Mouse (Mus musculus) intestine, embryonic 15.5 days (tissue): ENCODE measurements around the gene Tmem183a. TPM values are rescaled to one million over a fixed set of nuclear protein-coding genes. Genes with fewer than 3 reads are reported as not detected.

ENCODE experiments used
- ATAC-seq: fragments of 200-750 bp; cut with Nextera tagmentation; 2 replicates; pipeline ENCODE4 v1.8.0; 2017; ENCODE audit warnings: moderate TSS enrichment, moderate library complexity
- H3K27ac ChIP-seq: fragments of 300-500 bp; sonication (generic); 2 replicates; pipeline ENCODE4 v1.5.1; 2015; ENCODE audit warnings: mild to moderate bottlenecking, inconsistent platforms
- H3K27me3 ChIP-seq: fragments of 300-500 bp; sonication (generic); replicated peaks from 2 replicates; pipeline ENCODE4 v1.6.1; 2015; ENCODE audit warnings: inconsistent platforms
- H3K36me3 ChIP-seq: fragments of 300-500 bp; sonication (generic); 2 replicates; pipeline ENCODE4 v1.6.1; 2015; ENCODE audit warnings: inconsistent platforms
- H3K4me1 ChIP-seq: fragments of 300-500 bp; sonication (generic); replicated peaks from 2 replicates; pipeline ENCODE4 v1.6.1; 2015; ENCODE audit warnings: inconsistent platforms
- H3K4me2 ChIP-seq: fragments of 300-500 bp; sonication (generic); replicated peaks from 2 replicates; pipeline ENCODE4 v1.6.1; 2015; ENCODE audit warnings: mild to moderate bottlenecking, inconsistent platforms
- H3K4me3 ChIP-seq: fragments of 300-500 bp; sonication (generic); replicated peaks from 2 replicates; pipeline ENCODE4 v1.5.1; 2015; ENCODE audit warnings: inconsistent platforms
- H3K9ac ChIP-seq: fragments of 300-500 bp; sonication (generic); 2 replicates; pipeline ENCODE4 v1.6.1; 2015; ENCODE audit warnings: inconsistent platforms
- H3K9me3 ChIP-seq: fragments of 300-500 bp; sonication (generic); 2 replicates; pipeline ENCODE4 v1.6.1; 2016; ENCODE audit warnings: inconsistent platforms
- WGBS: fragments of 180-500 bp; shearing (Covaris S2); methylation state at CpG from one replicate; pipeline ENCODE4 v1.1.7; 2015; 5-methylcytosine and 5-hydroxymethylcytosine counted together
- polyA plus RNA-seq: library from polyadenylated mRNA; unstranded; fragments of >200 nt; fragmentation: Nextera tagmentation; extraction: Ambion mirVana; gene quantifications from 2 replicates; pipeline ENCODE4 v1.2.1, GENCODE M21; 2015

Gene Tmem183a
- polyA plus RNA-seq, 1 experiment from 2014 or later: 87.1 TPM

- WGBS: 69% methylated on average over 2 of the region's 2 CpGs
- Histone ChIP-seq H3K27me3 (no peaks in the 10 kb centered on the region), H3K27ac (no peak overlapping the region), H3K9me3 (no peaks in the 10 kb centered on the region), H3K9ac (no peak overlapping the region), H3K4me2 (no peak overlapping the region), H3K36me3 (no peaks in the 10 kb centered on the region), H3K4me1 (no peaks in the 10 kb centered on the region), H3K4me3 (no peak overlapping the region)
- no peak for ATAC-seq
Measured at GRCm38 (mm10) chr1:134374124-134374523, 12.3 kb upstream of the Tmem183a start.

- no peak for ATAC-seq
- no peak overlapping the region for H3K4me3 ChIP-seq
- no peak overlapping the region for H3K4me2 ChIP-seq
- 53% methylated on average over 9 of the region's 9 CpGs for WGBS
- no peaks in the 10 kb centered on the region for H3K4me1 ChIP-seq
- no peak overlapping the region for H3K9ac ChIP-seq
- H3K36me3 ChIP-seq: no peaks in the 10 kb centered on the region
- H3K9me3 ChIP-seq: no peaks in the 10 kb centered on the region
- no peak overlapping the region for H3K27ac ChIP-seq
- 0 out of 2 replicates have a peak, but pooled peaks cover 3% of the 10 kb centered on the region for H3K27me3 ChIP-seq
Measured at GRCm38 (mm10) chr1:134368777-134369337, 7.1 kb upstream of the Tmem183a start.

DNA sequence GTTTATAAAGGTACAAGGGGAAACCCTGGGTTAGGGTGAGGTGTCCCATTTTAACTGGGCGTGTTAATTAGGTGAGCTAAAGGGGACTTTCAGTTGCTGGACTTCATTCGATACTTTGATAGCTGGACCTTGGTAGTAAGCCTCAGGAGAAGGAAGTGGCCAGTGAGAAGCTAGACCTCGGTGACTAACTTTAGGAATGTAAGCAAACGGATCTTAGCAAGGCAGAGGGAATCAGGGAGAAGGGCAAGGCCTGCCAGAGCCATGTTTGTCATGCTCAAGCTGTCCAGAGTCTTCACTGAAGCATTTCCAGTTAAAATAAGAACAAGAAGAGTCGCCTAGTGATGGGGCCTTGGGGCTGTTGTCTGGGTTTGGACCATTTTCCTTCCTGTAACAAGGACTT, 3.7 kb upstream of the Tmem183a start:
- no peaks in the 10 kb centered on the region for H3K9me3 ChIP-seq
- peaks cover 3% of the 10 kb centered on the region; the same call in 1 of the 2 replicates for H3K4me1 ChIP-seq
- H3K27ac ChIP-seq: no peak overlapping the region
- H3K36me3 ChIP-seq: peaks cover 2% of the 10 kb centered on the region; the same call in 1 of the 2 replicates
- H3K9ac ChIP-seq: no peak overlapping the region
- no peak overlapping the region for H3K4me2 ChIP-seq
- WGBS: 60% methylated on average over 5 of the region's 5 CpGs
- H3K27me3 ChIP-seq: 0 out of 2 replicates have a peak, but pooled peaks cover 3% of the 10 kb centered on the region
- no peak for ATAC-seq
- H3K4me3 ChIP-seq: no peak overlapping the region

GRCm38 (mm10) chr1:134363194-134363593, 1.4 kb upstream of the Tmem183a start:
- 82% methylated on average over 4 of the region's 4 CpGs for WGBS
- Histone ChIP-seq H3K4me2 (no peak overlapping the region), H3K27ac (no peak overlapping the region), H3K27me3 (no peaks in the 10 kb centered on the region), H3K36me3 (peaks cover 8% of the 10 kb centered on the region; the same call in 1 of the 2 replicates), H3K4me3 (no peak overlapping the region), H3K9me3 (no peaks in the 10 kb centered on the region), H3K9ac (no peak overlapping the region), H3K4me1 (peaks cover 3% of the 10 kb centered on the region)
- no peak for ATAC-seq

GRCm38 (mm10) chr1:134361195-134361856, 453 bp downstream of the Tmem183a start:
- Histone ChIP-seq H3K9me3 (no peaks in the 10 kb centered on the region), H3K9ac (peak overlapping the region; percentile 97), H3K4me3 (peak overlapping the region; percentile 86), H3K27me3 (no peaks in the 10 kb centered on the region), H3K36me3 (peaks cover 12% of the 10 kb centered on the region), H3K4me2 (peak overlapping the region; percentile 76), H3K4me1 (peaks cover 6% of the 10 kb centered on the region), H3K27ac (peak overlapping the region; percentile 84)
- ATAC-seq: peak; percentile 90
- whole genome bisulfite sequencing: under 1% methylated on average over 31 of the region's 44 CpGs

- no peak for ATAC-seq
- no peak overlapping the region for H3K27ac ChIP-seq
Measured at GRCm38 (mm10) chr1:134360656-134361055, 1.1 kb downstream of the Tmem183a start.

GRCm38 (mm10) chr1:134357461-134357860, 4.3 kb downstream of the Tmem183a start:
- peaks cover 41% of the 10 kb centered on the region for H3K36me3 ChIP-seq
- H3K9me3 ChIP-seq: no peaks in the 10 kb centered on the region
- 59% methylated on average over 4 of the region's 4 CpGs for WGBS
- no peak overlapping the region for H3K4me3 ChIP-seq
- no peak overlapping the region for H3K27ac ChIP-seq
- H3K9ac ChIP-seq: no peak overlapping the region
- no peaks in the 10 kb centered on the region for H3K27me3 ChIP-seq
- peaks cover 6% of the 10 kb centered on the region for H3K4me1 ChIP-seq
- peak; percentile 61 for ATAC-seq
- H3K4me2 ChIP-seq: no peak overlapping the region

More at GRCm38 (mm10) chr1:134360656-134361055, 1.1 kb downstream of the Tmem183a start:
- H3K4me1 ChIP-seq: peaks cover 6% of the 10 kb centered on the region
- no peak overlapping the region; the same call in 1 of the 2 replicates for H3K9ac ChIP-seq
- peak overlapping the region; percentile 86 for H3K4me3 ChIP-seq
- peak overlapping the region; percentile 76 for H3K4me2 ChIP-seq
- H3K27me3 ChIP-seq: no peaks in the 10 kb centered on the region
- peaks cover 17% of the 10 kb centered on the region for H3K36me3 ChIP-seq
- WGBS: 72% methylated on average over 7 of the region's 7 CpGs
- H3K9me3 ChIP-seq: no peaks in the 10 kb centered on the region

GRCm38 (mm10) chr1:134353326-134353725, 8.5 kb downstream of the Tmem183a start:
- H3K4me1 ChIP-seq: peaks cover 3% of the 10 kb centered on the region; the same call in 1 of the 2 replicates
- H3K36me3 ChIP-seq: peaks cover 50% of the 10 kb centered on the region
- 94% methylated on average over 2 of the region's 2 CpGs for WGBS
- no peak overlapping the region for H3K4me2 ChIP-seq
- no peaks in the 10 kb centered on the region for H3K27me3 ChIP-seq
- H3K4me3 ChIP-seq: no peak overlapping the region
- no peaks in the 10 kb centered on the region for H3K9me3 ChIP-seq
- H3K27ac ChIP-seq: no peak overlapping the region
- no peak overlapping the region for H3K9ac ChIP-seq
- ATAC-seq: no peak

DNA sequence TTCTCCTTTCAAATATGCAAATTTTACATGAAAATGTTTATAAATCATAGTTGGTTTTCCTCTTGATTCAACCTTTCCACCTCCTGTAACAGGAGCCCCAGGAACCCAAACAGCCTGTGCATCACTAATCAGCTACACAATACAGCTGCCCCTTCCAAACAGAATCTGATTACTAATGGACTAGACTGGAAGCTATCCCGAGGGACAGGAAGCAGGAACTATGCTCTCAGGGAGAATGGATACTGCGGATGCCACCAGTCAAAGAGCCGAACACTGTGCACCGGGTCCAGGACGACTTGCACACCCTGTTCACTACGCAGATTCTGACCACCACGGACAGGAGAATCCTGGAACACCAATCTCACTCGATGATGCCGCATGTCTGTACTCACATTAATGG, 14.0 kb downstream of the Tmem183a start:
- Histone ChIP-seq H3K27me3 (no peaks in the 10 kb centered on the region), H3K27ac (no peak overlapping the region), H3K4me2 (no peak overlapping the region), H3K4me1 (peaks cover 15% of the 10 kb centered on the region; the same call in 1 of the 2 replicates), H3K36me3 (peaks cover 31% of the 10 kb centered on the region), H3K4me3 (no peak overlapping the region), H3K9ac (no peak overlapping the region), H3K9me3 (no peaks in the 10 kb centered on the region)
- 86% methylated on average over 9 of the region's 9 CpGs for WGBS
- ATAC-seq: no peak

GRCm38 (mm10) chr1:134345075-134345474, 16.7 kb downstream of the Tmem183a start:
- Histone ChIP-seq H3K27me3 (no peaks in the 10 kb centered on the region), H3K4me1 (peaks cover 15% of the 10 kb centered on the region; the same call in 1 of the 2 replicates), H3K27ac (no peak overlapping the region), H3K4me2 (peak overlapping the region; percentile 94), H3K9me3 (no peaks in the 10 kb centered on the region), H3K36me3 (peaks cover 13% of the 10 kb centered on the region; the same call in 1 of the 2 replicates), H3K4me3 (peak overlapping the region; percentile 52; the same call in 1 of the 2 replicates), H3K9ac (no peak overlapping the region)
- ATAC-seq: no peak
- WGBS: 77% methylated on average over 4 of the region's 4 CpGs

DNA sequence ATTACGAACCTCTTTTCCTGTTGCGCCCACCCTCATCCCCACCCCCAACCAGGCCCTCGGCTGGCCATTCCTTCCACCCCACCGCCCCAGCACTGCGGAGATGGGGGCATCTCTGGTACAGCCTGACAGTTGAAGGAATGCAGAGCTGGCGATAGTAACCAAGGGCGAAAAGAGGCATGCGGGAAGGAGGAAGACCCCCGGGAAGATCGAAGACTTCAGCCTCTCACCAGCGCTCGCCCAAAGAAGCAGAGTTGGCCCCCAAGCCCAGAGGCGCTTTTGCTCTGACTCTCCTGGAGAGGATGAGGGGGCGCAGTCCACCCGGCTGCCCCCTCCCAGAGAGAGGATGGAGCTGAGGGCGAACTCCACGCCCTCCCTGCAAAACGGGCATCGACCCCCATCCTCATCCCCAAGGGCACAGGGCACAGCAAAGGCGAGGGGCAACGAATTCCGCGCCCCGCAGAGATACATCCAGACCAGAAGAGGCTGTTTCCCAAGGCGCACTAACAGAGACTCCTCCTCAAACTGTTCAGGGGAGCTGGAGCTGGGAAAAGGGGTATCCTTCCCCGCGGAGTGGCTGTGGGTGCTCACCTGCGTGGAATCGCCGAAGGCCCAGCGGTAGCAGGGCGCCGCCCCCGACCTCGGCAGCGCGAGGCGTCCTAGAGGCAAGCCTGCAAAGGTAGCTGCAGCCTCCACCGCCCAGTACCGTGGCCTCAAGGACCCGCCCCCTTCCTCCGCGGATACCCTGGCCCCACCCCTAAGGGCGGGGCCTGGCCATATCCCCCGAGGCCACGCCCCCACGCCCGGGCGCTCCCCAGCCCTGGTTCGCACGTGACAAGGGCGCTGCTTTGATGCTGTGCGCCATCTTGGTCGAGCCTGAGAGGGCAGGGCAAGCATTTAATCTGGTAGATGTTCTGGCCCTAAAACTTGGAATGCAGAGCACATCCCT, 17.5 kb downstream of the Tmem183a start:
- Histone ChIP-seq H3K9ac (peak overlapping the region; percentile 53), H3K27ac (no peak overlapping the region), H3K27me3 (no peaks in the 10 kb centered on the region), H3K4me3 (peak overlapping the region; percentile 52), H3K36me3 (peaks cover 13% of the 10 kb centered on the region; the same call in 1 of the 2 replicates), H3K9me3 (no peaks in the 10 kb centered on the region), H3K4me1 (peaks cover 15% of the 10 kb centered on the region; the same call in 1 of the 2 replicates), H3K4me2 (peak overlapping the region; percentile 94)
- WGBS: 1% methylated on average over 53 of the region's 54 CpGs
- peak; percentile 97 for ATAC-seq

GRCm38 (mm10) chr1:134343567-134343966, 18.2 kb downstream of the Tmem183a start:
- Histone ChIP-seq H3K9me3 (no peaks in the 10 kb centered on the region), H3K4me1 (peaks cover 15% of the 10 kb centered on the region; the same call in 1 of the 2 replicates), H3K4me2 (peak overlapping the region; percentile 94), H3K4me3 (peak overlapping the region; percentile 52), H3K27ac (no peak overlapping the region), H3K9ac (no peak overlapping the region), H3K36me3 (peaks cover 13% of the 10 kb centered on the region; the same call in 1 of the 2 replicates), H3K27me3 (no peaks in the 10 kb centered on the region)
- 23% methylated on average over 2 of the region's 2 CpGs for WGBS
- no peak for ATAC-seq
